Mouse (Mus musculus) limb, embryonic 14.5 days (tissue): Measurements from ENCODE around the gene Ccna1. TPM values are rescaled to one million over a fixed set of nuclear protein-coding genes. Genes with fewer than 3 reads are reported as not detected.

Experiments used
- ATAC-seq: fragments of 200-750 bp; cut with Nextera tagmentation; 2 replicates; pipeline ENCODE4 v1.8.0; 2017; ENCODE audit warnings: low read depth, moderate number of reproducible peaks, moderate TSS enrichment; ENCODE audit not compliant: low FRiP score
- DNase-seq: peaks from one replicate; pipeline ENCODE4 v3.0.0-alpha.2; 2015; ENCODE audit warnings: low spot score
- H3K27ac ChIP-seq: fragments of 300-500 bp; sonication (generic); replicated peaks from 2 replicates; pipeline ENCODE4 v1.5.1; 2014; ENCODE audit warnings: low read depth, mild to moderate bottlenecking, low read length, moderate library complexity, mixed read lengths
- H3K27me3 ChIP-seq: fragments of 300-500 bp; sonication (generic); 2 replicates; pipeline ENCODE4 v1.6.1; 2014; ENCODE audit warnings: low read length, mixed read lengths; ENCODE audit not compliant: control insufficient read depth, insufficient read depth
- H3K36me3 ChIP-seq: fragments of 300-500 bp; sonication (generic); 2 replicates; pipeline ENCODE4 v1.6.1; 2014; ENCODE audit warnings: mild to moderate bottlenecking, low read length, moderate library complexity, mixed read lengths; ENCODE audit not compliant: control insufficient read depth, insufficient read depth
- H3K4me1 ChIP-seq: fragments of 300-500 bp; sonication (generic); 2 replicates; pipeline ENCODE4 v1.6.1; 2014; ENCODE audit warnings: antibody characterized with exemption, low read length, mixed read lengths; ENCODE audit not compliant: control insufficient read depth, insufficient read depth
- H3K4me2 ChIP-seq: fragments of 300-500 bp; sonication (generic); replicated peaks from 2 replicates; pipeline ENCODE4 v1.6.1; 2014; ENCODE audit warnings: low read depth, mild to moderate bottlenecking, low read length, moderate library complexity; ENCODE audit not compliant: severe bottlenecking
- H3K4me3 ChIP-seq: fragments of 300-500 bp; sonication (generic); replicated peaks from 2 replicates; pipeline ENCODE4 v1.5.1; 2014; ENCODE audit warnings: low read length
- H3K9ac ChIP-seq: fragments of 300-500 bp; sonication (generic); 2 replicates; pipeline ENCODE4 v1.6.1; 2014; ENCODE audit warnings: mild to moderate bottlenecking, low read depth, low read length, moderate library complexity; ENCODE audit not compliant: severe bottlenecking
- H3K9me3 ChIP-seq: fragments of 300-500 bp; sonication (generic); 2 replicates; pipeline ENCODE4 v1.6.1; 2016; ENCODE audit warnings: low read length; ENCODE audit not compliant: control insufficient read depth
- POLR2A ChIP-seq: fragments of 200-500 bp; IDR thresholded peaks from 2 replicates; pipeline ENCODE4 v1.8.0; 2012; ENCODE audit warnings: inconsistent platforms, mild to moderate bottlenecking, moderate library complexity, borderline replicate concordance; ENCODE audit not compliant: insufficient read depth, insufficient read length; ENCODE audit errors: extremely low read depth
- WGBS: fragments of 180-500 bp; shearing (Covaris S2); extraction: QIAGEN DNeasy Blood & Tissue Kit; methylation state at CpG from one replicate; pipeline ENCODE4 v1.1.7; 2014; 5-methylcytosine and 5-hydroxymethylcytosine counted together
- polyA plus RNA-seq, 2 experiments: library from polyadenylated mRNA; depleted of rRNA in 1 of 2; stranded (reverse) in 1 of 2; unstranded in 1 of 2; fragments of >200 nt; fragmentation: Nextera tagmentation in 1 of 2; extraction: Ambion mirVana in 1 of 2; gene quantifications; 2 replicates each; pipeline versions ENCODE4 v1.2.1 to v1.2.3; 2012 to 2014

Gene Ccna1
- polyA plus RNA-seq, 2 experiments, result 2.5 to 2.6 TPM

DNA sequence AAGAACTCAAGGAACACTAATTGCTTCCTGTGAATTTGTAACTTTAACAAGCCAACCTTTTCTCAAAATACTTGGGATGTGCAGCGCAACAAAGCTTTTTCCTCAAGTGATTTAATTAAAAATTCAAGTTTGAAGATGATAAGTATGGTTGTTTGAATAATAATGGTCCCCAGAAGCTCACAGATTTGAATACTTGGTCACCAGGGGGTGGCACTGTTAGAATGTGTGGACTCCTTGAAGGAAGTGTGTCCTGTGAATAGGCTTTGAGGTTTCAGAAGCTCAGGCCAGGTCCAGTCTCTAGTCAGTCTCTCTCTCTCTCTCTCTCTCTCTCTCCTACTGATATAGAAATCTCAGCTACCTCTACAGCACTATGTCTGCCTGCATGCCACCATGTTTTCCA lies 32.0 kb downstream of the Ccna1 start:
- Histone ChIP-seq H3K27me3 (no peaks in the 10 kb centered on the region), H3K36me3 (no peaks in the 10 kb centered on the region), H3K4me3 (no peak overlapping the region), H3K9ac (no peak overlapping the region), H3K4me1 (no peaks in the 10 kb centered on the region), H3K9me3 (no peaks in the 10 kb centered on the region), H3K27ac (no peak overlapping the region), H3K4me2 (no peak overlapping the region)
- TF ChIP-seq POLR2A, result no peak
- no peak for DNase-seq
- 94% methylated on average over 1 of the region's 1 CpGs for WGBS
- ATAC-seq, result no peak

DNA sequence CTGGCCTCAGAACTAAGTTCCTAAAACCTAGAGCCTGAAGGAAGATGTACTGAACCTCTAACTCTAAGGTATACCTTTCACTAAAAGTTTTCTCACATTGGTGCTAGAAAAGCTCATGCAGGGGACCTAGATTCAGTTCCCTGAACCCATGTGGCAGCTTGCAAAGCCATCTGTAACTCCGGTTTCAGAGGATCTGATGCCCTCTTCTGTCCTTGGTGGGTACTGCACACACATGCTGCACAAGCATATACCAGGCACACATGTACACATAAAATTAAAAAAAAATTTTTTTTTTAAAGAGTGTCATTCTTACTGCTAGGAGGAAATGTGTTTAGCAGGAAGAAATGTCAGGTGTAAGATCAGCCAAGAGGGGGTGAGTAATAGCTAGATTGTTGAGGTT lies 33.1 kb downstream of the Ccna1 start:
- ATAC-seq, result no peak
- Histone ChIP-seq H3K27me3 (no peaks in the 10 kb centered on the region), H3K4me3 (no peak overlapping the region), H3K36me3 (no peaks in the 10 kb centered on the region), H3K27ac (no peak overlapping the region), H3K4me1 (no peaks in the 10 kb centered on the region), H3K9me3 (no peaks in the 10 kb centered on the region), H3K9ac (no peak overlapping the region), H3K4me2 (no peak overlapping the region)
- TF ChIP-seq POLR2A, result no peak
- 74% methylated on average over 1 of the region's 1 CpGs for WGBS
- no peak for DNase-seq

DNA sequence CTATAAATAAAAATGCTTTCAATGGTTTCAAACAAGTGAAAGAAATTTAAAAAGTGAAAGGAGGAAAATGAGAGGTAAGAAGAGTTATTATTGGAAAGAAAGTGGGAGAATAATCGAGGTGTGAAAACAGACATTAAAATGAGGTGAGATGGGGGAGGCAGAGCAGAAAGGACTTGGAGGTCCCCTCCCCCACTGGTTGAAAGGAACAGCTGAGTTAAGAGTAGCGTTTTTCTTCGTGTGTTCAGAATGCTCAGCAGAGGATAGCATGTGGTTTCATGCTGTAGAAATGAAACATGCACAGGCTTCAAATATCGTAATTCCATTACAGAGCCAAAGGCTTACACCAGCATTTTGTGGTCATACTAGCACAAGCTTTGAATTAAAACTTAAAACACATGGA lies 42.8 kb downstream of the Ccna1 start:
- Histone ChIP-seq H3K36me3 (no peaks in the 10 kb centered on the region), H3K9me3 (no peaks in the 10 kb centered on the region), H3K9ac (no peak overlapping the region), H3K4me1 (no peaks in the 10 kb centered on the region), H3K27ac (no peak overlapping the region), H3K4me2 (no peak overlapping the region), H3K4me3 (no peak overlapping the region), H3K27me3 (no peaks in the 10 kb centered on the region)
- WGBS, result 64% methylated on average over 4 of the region's 4 CpGs
- no peak for ATAC-seq
- no peak for TF ChIP-seq POLR2A
- DNase-seq, result no peak

DNA sequence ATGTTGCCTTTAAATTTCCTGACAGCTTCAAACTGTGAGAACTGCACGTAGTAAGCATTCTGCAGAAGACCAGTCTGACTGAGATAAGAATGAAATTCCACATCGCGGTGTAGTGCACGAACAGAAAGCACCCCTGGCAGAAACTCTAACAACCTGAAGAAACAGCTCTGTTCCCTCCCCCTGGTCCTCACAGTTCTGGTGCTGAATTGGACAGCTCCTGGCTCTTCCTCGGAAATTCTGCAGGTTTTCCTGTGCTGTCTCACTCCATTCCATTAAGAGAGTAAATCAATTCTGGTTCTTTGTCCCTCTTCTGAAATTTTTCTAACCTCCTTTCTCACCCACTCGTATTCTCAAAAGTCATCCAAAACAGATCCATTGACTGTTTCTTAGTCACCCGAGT lies 43.6 kb downstream of the Ccna1 start:
- peak; percentile 67 for DNase-seq
- Histone ChIP-seq H3K36me3 (no peaks in the 10 kb centered on the region), H3K9me3 (no peaks in the 10 kb centered on the region), H3K27me3 (no peaks in the 10 kb centered on the region), H3K9ac (no peak overlapping the region), H3K4me2 (no peak overlapping the region), H3K4me1 (no peaks in the 10 kb centered on the region), H3K27ac (no peak overlapping the region), H3K4me3 (no peak overlapping the region)
- ATAC-seq, result no peak
- TF ChIP-seq POLR2A, result no peak
- 21% methylated on average over 7 of the region's 7 CpGs for WGBS

DNA sequence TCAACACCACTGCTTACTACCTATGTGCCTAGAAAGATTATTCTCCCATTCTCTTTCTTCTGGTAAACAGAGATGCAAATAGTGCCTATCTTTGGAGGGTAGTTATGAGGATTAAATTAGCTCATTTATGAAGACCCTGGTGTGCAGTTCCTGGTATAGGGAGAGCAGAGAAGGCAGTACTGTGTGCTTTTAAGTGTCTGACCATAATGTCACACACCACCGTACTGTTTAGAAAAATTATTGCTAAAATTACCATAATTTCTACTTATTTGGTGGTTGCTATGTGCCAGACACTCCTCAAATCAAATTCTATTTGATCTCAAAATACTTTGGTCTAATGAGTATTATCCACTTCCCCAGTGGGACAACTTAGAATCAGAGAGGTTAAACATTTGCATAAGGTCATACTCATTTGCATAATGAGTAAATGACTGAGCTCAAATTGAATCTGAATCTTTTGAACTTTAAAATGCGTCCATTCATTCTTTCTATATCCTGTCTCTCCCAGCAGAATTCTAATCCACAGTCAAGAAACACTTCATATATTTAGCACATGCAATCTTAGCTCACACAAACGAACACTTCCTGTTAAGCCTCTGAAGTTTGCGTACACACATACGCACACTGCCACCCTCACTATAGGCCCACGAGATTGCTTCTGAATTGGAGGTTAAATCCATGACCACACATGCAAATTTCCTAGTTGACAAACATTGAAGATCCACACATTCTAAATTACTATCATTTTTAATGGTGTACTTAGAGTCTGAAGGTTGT lies 46.1 kb downstream of the Ccna1 start:
- no peak overlapping the region for H3K4me2 ChIP-seq
- ATAC-seq, result no peak
- H3K9ac ChIP-seq, result no peak overlapping the region
- no peak overlapping the region for H3K4me3 ChIP-seq
- H3K9me3 ChIP-seq, result no peaks in the 10 kb centered on the region
- H3K36me3 ChIP-seq, result no peaks in the 10 kb centered on the region
- no peak overlapping the region for H3K27ac ChIP-seq
- H3K4me1 ChIP-seq, result no peaks in the 10 kb centered on the region
- no peaks in the 10 kb centered on the region for H3K27me3 ChIP-seq
- no peak for DNase-seq
- 74% methylated on average over 6 of the region's 6 CpGs for WGBS
- TF ChIP-seq POLR2A, result no peak
